Mouse (Mus musculus): ENCODE results near the gene Khdrbs1.

The Khdrbs1 gene

DNA sequence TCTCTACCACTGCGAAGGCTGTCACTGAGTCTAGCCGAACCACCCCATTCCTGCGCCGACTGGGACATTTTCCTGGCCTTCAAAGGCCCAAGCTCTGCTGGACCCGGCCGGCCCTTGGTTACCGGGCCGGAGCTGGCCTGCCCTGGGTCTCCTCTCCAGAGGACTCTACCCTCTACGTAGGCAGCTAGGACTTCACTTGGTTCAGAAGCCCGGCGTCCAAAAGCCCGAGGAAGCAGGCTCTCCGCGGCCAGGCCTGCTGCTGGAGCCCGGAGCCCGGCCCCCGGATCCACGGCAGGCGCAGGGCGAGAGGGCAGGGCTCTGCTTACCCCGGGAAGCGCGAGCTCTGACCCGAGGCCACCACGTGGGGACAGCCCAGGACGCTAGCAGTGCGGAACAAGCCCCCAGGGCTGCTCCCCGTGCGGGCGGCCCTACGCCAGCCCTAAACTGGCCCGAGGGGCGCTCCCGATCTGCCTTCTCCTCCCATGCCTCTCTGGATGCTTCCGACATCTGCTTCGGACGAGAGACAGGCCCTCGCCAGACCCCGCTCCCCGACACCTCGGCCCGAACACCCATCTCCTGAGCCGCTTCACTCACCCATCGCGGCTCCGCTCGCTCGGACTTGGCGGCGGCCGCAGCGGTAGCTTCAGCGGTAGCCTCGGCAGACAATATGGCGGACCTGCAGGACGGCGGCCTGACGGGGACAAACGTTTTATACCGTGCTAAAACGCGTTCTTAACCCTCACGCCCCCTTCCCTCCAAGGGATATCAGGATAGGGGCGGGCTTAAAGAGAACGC is 69.8 kb downstream of the Khdrbs1 start, which contains the start of gene Kpna6:
Gene Kpna6, minus strand, starts transcription at position 685 of the 795 bp plus-strand sequence.
- peak; percentile 92 to 93 for DNase-seq

DNA sequence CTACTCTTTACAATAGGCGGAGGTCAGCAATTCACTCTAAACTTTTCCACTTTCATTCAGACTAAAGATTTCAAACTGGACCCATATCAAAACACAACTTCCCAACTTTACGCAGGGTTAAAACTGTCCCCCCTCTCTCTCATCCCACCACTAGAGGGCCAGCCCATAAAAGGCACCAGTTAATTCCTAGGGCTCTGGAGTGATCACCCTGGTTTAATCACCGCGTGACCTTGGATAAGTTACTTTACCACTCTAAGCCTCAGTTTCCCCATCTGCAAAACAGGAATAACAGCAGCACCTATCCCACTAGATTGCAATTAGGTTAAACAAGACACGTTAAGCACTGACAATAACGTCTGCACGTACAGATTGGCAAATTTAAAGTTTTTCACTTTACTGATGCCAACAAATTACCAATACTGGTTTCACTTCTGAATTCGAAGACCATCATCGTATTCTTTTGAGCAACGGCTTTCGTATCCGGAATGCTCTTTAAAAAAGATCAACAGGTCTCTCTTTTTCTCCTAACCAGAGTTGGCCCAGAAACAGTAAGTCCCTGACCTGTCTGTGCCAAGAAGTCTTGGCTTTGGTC is 70.5 kb downstream of the Khdrbs1 start:
- DNase-seq = peak; percentile 41 to 67

DNA sequence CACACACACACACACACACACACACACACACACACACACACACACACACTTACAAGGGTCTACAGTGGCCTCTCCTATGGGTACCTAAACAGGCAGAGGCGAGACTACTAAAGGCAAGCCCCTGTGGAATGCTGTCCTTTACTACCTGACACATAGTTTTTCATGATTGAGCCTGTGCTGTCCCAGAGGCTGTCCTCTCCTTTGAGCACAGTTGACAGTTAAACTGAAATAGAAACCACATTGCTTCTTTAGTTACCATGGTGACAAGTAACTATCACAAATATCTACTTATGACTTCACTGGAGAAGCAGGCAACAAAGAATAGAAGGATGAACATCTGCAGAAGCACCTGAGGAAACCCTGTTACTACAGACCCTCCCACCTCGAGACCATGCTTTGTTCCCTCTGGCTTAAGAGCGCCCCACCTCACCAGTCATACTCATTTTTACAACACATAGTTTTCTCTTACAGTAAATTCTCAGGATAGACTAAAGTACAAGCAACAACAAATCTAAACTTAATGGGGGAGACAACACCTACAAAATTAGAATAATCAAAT is 79.8 kb downstream of the Khdrbs1 start:
- DNase-seq = no peak

DNA sequence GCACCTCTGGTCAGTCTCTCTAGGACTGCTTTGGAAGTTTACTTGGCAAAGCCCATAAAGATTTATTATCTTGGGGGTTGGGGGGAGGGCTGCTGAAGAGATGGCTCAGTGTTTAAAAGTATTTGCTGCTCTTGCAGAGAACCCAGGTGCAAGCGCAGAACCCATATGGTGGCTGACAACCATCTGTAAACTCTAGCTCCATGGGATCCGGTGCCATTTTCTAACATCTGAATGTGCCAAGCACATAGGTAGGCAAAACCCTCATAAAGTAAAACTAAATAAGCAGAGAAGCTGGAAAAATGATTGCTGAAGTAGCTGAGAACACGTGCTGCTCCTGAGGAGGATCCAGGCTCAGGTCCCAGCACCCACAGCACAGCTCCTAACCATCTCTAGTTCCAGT is 80.5 kb downstream of the Khdrbs1 start:
- no peak for DNase-seq

DNA sequence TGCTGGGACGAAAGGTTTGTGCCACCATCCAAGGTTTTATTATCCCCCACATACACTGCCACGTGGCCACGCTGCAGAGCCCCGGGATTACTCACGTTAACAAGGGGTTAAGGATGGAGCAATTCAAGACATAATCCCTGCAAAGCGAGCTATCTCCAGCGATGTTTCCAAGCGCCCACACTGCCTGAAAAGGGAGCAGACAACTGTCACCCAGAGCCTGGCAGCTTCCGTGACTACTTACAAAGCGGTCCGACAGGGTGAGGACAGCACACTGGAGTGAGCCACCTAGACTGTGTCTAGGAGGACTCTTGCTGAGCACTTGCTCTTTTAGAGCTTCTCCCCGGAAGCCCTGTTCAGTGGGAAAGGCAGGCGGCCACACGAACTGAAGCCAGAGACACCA is 87.3 kb downstream of the Khdrbs1 start:
- no peak for DNase-seq
